Mouse (Mus musculus) kidney, postnatal 36 days (tissue): ENCODE results near the gene Otulin.

Experiments used
- DNase-seq, 2 experiments: peaks; one replicate each; pipeline ENCODE4 v3.0.0; 2021 to 2022; ENCODE audit warnings: mixed read lengths in 2 of 2

Gene Otulin

GRCm38 (mm10) chr15:27612533-27613221, 17.8 kb downstream of the Otulin start:
- peak; percentile 56 to 78 for DNase-seq

- DNase-seq: no peak
Observed at GRCm38 (mm10) chr15:27609554-27609953, 20.9 kb downstream of the Otulin start.

- DNase-seq: no peak
Observed at GRCm38 (mm10) chr15:27605252-27605651, 25.2 kb downstream of the Otulin start.

- DNase-seq: no peak
Observed at GRCm38 (mm10) chr15:27604558-27604957, 25.9 kb downstream of the Otulin start.

GRCm38 (mm10) chr15:27600524-27600923, 30.0 kb downstream of the Otulin start:
- DNase-seq: no peak

GRCm38 (mm10) chr15:27598786-27599385, 31.6 kb downstream of the Otulin start:
- no peak for DNase-seq

- DNase-seq: no peak
Observed at GRCm38 (mm10) chr15:27597516-27597915, 33.0 kb downstream of the Otulin start.

- no peak for DNase-seq
Observed at GRCm38 (mm10) chr15:27596463-27597140, 33.9 kb downstream of the Otulin start.

GRCm38 (mm10) chr15:27595560-27595959, 34.9 kb downstream of the Otulin start:
- no peak for DNase-seq

GRCm38 (mm10) chr15:27594973-27595372, 35.5 kb downstream of the Otulin start:
- DNase-seq: no peak

GRCm38 (mm10) chr15:27593717-27594116, 36.8 kb downstream of the Otulin start:
- DNase-seq: peak in 1 of 2 experiments; percentile 55

GRCm38 (mm10) chr15:27592620-27593320, 37.7 kb downstream of the Otulin start:
- DNase-seq: no peak

GRCm38 (mm10) chr15:27590812-27591211, 39.7 kb downstream of the Otulin start:
- DNase-seq: no peak

GRCm38 (mm10) chr15:27588087-27588826, 42.2 kb downstream of the Otulin start:
- no peak for DNase-seq

- DNase-seq: no peak
Observed at GRCm38 (mm10) chr15:27586093-27586480, 44.4 kb downstream of the Otulin start.

GRCm38 (mm10) chr15:27585466-27586092, 44.9 kb downstream of the Otulin start:
- DNase-seq: no peak

GRCm38 (mm10) chr15:27583620-27584019, 46.9 kb downstream of the Otulin start:
- DNase-seq: no peak

- DNase-seq: peak; percentile 29 to 73
Observed at GRCm38 (mm10) chr15:27583042-27583441, 47.5 kb downstream of the Otulin start.

GRCm38 (mm10) chr15:27582428-27582827, 48.1 kb downstream of the Otulin start:
- peak in 1 of 2 experiments; percentile 61 for DNase-seq

- DNase-seq: no peak
Observed at GRCm38 (mm10) chr15:27581640-27582039, 48.9 kb downstream of the Otulin start.

- no peak for DNase-seq
Observed at GRCm38 (mm10) chr15:27580771-27581170, 49.7 kb downstream of the Otulin start.

GRCm38 (mm10) chr15:27579853-27580252, 50.6 kb downstream of the Otulin start:
- DNase-seq: no peak
